Mouse (Mus musculus) embryonic facial prominence, embryonic 15.5 days (tissue): ENCODE measurements around the gene Btbd35f7. TPM values are rescaled to one million over a fixed set of nuclear protein-coding genes. Genes with fewer than 3 reads are reported as not detected.
"Not testable (repeated sequence)": the region's sequence is repeated elsewhere in the genome, so short reads cannot be mapped to it uniquely, and the experiment has no call there.

Source experiments
- ATAC-seq: fragments of 200-750 bp; cut with Nextera tagmentation; 2 replicates; pipeline ENCODE4 v1.8.0; 2017; ENCODE audit warnings: low read depth, moderate TSS enrichment; ENCODE audit not compliant: insufficient number of reproducible peaks, low FRiP score, low TSS enrichment
- H3K27ac ChIP-seq: fragments of 300-500 bp; sonication (generic); replicated peaks from 2 replicates; pipeline ENCODE4 v1.5.1; 2015; ENCODE audit warnings: mild to moderate bottlenecking, inconsistent platforms
- H3K27me3 ChIP-seq: fragments of 300-500 bp; sonication (generic); 2 replicates; pipeline ENCODE4 v1.6.1; 2015; ENCODE audit warnings: inconsistent platforms
- H3K36me3 ChIP-seq: fragments of 300-500 bp; sonication (generic); 2 replicates; pipeline ENCODE4 v1.6.1; 2015; ENCODE audit warnings: mild to moderate bottlenecking, inconsistent platforms
- H3K4me1 ChIP-seq: fragments of 300-500 bp; sonication (generic); 2 replicates; pipeline ENCODE4 v1.6.1; 2015; ENCODE audit warnings: inconsistent platforms
- H3K4me2 ChIP-seq: fragments of 300-500 bp; sonication (generic); replicated peaks from 2 replicates; pipeline ENCODE4 v1.6.1; 2015; ENCODE audit warnings: mild to moderate bottlenecking, inconsistent platforms
- H3K4me3 ChIP-seq: fragments of 300-500 bp; sonication (generic); replicated peaks from 2 replicates; pipeline ENCODE4 v1.5.1; 2015; ENCODE audit warnings: mild to moderate bottlenecking, inconsistent platforms
- H3K9ac ChIP-seq: fragments of 300-500 bp; sonication (generic); 2 replicates; pipeline ENCODE4 v1.6.1; 2015; ENCODE audit warnings: inconsistent platforms
- H3K9me3 ChIP-seq: fragments of 300-500 bp; sonication (generic); replicated peaks from 2 replicates; pipeline ENCODE4 v1.6.1; 2016; ENCODE audit warnings: inconsistent platforms
- WGBS: fragments of 180-500 bp; shearing (Covaris S2); methylation state at CpG from one replicate; pipeline ENCODE4 v1.1.7; 2015; 5-methylcytosine and 5-hydroxymethylcytosine counted together
- polyA plus RNA-seq: library from polyadenylated mRNA; unstranded; fragments of >200 nt; fragmentation: Nextera tagmentation; extraction: Ambion mirVana; gene quantifications from 2 replicates; pipeline ENCODE4 v1.2.1, GENCODE M21; 2015

The Btbd35f7 gene
- polyA plus RNA-seq, result not detected in 2 replicates

GRCm38 (mm10) chrX:5668767-5669166 lies at the start of gene Btbd35f7:
Gene Btbd35f7 (plus strand): TSS chrX:5669067.
- not testable (repeated sequence) for ATAC-seq, H3K27me3 ChIP-seq, H3K27ac ChIP-seq, H3K36me3 ChIP-seq, H3K4me3 ChIP-seq, H3K9me3 ChIP-seq, H3K4me1 ChIP-seq, H3K9ac ChIP-seq, H3K4me2 ChIP-seq
- WGBS, result no CpG with 5 or more reads among the region's 2 CpGs

Other genes starting within 250 kb of the Btbd35f7 start
- not detected in 2 replicates for gene Mycs, start 199.8 kb upstream of the Btbd35f7 start, polyA plus RNA-seq